Mouse (Mus musculus): ENCODE results near the gene Ell2. TPM values are rescaled to one million over a fixed set of nuclear protein-coding genes. Genes with fewer than 3 reads are reported as not detected.
"Not testable (repeated sequence)": the region's sequence is repeated elsewhere in the genome, so short reads cannot be mapped to it uniquely, and the experiment has no call there.

The Ell2 gene
- 10 to 100 TPM; 18.3 to 26.1 TPM for total RNA-seq (2021)
- long read RNA-seq, full-length matches to known transcripts, result 1 of 4 reads
- long read RNA-seq, partial matches to known transcripts, result 0 of 4 reads
- long read RNA-seq, other reads (novel, unspliced or antisense), result 3 of 4 reads

- no peak for DNase-seq (ENCODE audit: low spot score in 2 of 2)
Measured at GRCm38 (mm10) chr13:75706457-75706856, at the start of gene Ell2. Gene Ell2 (plus strand): TSS chr13:75706757.

- no peak for DNase-seq (ENCODE audit: low spot score in 2 of 2)
Measured at GRCm38 (mm10) chr13:75685438-75685837, 21.1 kb upstream of the Ell2 start.

- DNase-seq (ENCODE audit: low spot score in 2 of 2), result no peak
Measured at GRCm38 (mm10) chr13:75686995-75687394, 19.6 kb upstream of the Ell2 start.

GRCm38 (mm10) chr13:75691625-75692024 is 14.9 kb upstream of the Ell2 start:
- no peak for DNase-seq (ENCODE audit: low spot score in 2 of 2)

- DNase-seq (ENCODE audit: low spot score in 2 of 2), result no peak
Measured at GRCm38 (mm10) chr13:75693081-75693480, 13.5 kb upstream of the Ell2 start.

GRCm38 (mm10) chr13:75702814-75703213 is 3.7 kb upstream of the Ell2 start:
- no peak for DNase-seq (ENCODE audit: low spot score in 2 of 2)

- peak; percentile 80 to 82 for DNase-seq (ENCODE audit: low spot score in 2 of 2)
Measured at GRCm38 (mm10) chr13:75706882-75707816, 592 bp downstream of the Ell2 start.

GRCm38 (mm10) chr13:75707821-75708636 is 1.5 kb downstream of the Ell2 start:
- peak; percentile 49 to 67 for DNase-seq (ENCODE audit: low spot score in 2 of 2)

GRCm38 (mm10) chr13:75708637-75709002 is 2.1 kb downstream of the Ell2 start:
- DNase-seq (ENCODE audit: low spot score in 2 of 2), result no peak

GRCm38 (mm10) chr13:75709026-75709778 is 2.6 kb downstream of the Ell2 start:
- DNase-seq (ENCODE audit: low spot score in 2 of 2), result no peak

- no peak for DNase-seq (ENCODE audit: low spot score in 2 of 2)
Measured at GRCm38 (mm10) chr13:75710152-75710551, 3.6 kb downstream of the Ell2 start.

- not testable (repeated sequence) for DNase-seq (ENCODE audit: low spot score in 2 of 2)
Measured at GRCm38 (mm10) chr13:75711517-75711916, 5.0 kb downstream of the Ell2 start.

GRCm38 (mm10) chr13:75712544-75712943 is 6.0 kb downstream of the Ell2 start:
- not testable (repeated sequence) for DNase-seq (ENCODE audit: low spot score in 2 of 2)

GRCm38 (mm10) chr13:75714407-75714806 is 7.8 kb downstream of the Ell2 start:
- DNase-seq (ENCODE audit: low spot score in 2 of 2), result no peak

- no peak for DNase-seq (ENCODE audit: low spot score in 2 of 2)
Measured at GRCm38 (mm10) chr13:75717638-75718302, 11.2 kb downstream of the Ell2 start.

- DNase-seq (ENCODE audit: low spot score in 2 of 2), result no peak
Measured at GRCm38 (mm10) chr13:75718376-75718775, 11.8 kb downstream of the Ell2 start.

- DNase-seq (ENCODE audit: low spot score in 2 of 2), result no peak
Measured at GRCm38 (mm10) chr13:75719645-75720044, 13.1 kb downstream of the Ell2 start.

- no peak for DNase-seq (ENCODE audit: low spot score in 2 of 2)
Measured at GRCm38 (mm10) chr13:75726569-75727373, 20.2 kb downstream of the Ell2 start.

- no peak for DNase-seq (ENCODE audit: low spot score in 2 of 2)
Measured at GRCm38 (mm10) chr13:75727932-75728331, 21.4 kb downstream of the Ell2 start.

- no peak for DNase-seq (ENCODE audit: low spot score in 2 of 2)
Measured at GRCm38 (mm10) chr13:75729834-75730233, 23.3 kb downstream of the Ell2 start.
